Mouse (Mus musculus) testis, adult 10 weeks (tissue): ENCODE measurements around the gene Prss46. TPM values are rescaled to one million over a fixed set of nuclear protein-coding genes. Genes with fewer than 3 reads are reported as not detected.

Source experiments
- polyA plus RNA-seq: library from polyadenylated mRNA; stranded (reverse); fragments of 350-450 nt; fragmentation: Illumina TruSeq; extraction: RNeasy Lipid Tissue Mini Kit (QIAGEN cat#74804); gene quantifications from one replicate; pipeline ENCODE4 v1.2.3, GENCODE M21; 2014; ENCODE audit warnings: low read depth, low replicate concordance

Gene Prss46
- 21.8 TPM for polyA plus RNA-seq

DNA sequence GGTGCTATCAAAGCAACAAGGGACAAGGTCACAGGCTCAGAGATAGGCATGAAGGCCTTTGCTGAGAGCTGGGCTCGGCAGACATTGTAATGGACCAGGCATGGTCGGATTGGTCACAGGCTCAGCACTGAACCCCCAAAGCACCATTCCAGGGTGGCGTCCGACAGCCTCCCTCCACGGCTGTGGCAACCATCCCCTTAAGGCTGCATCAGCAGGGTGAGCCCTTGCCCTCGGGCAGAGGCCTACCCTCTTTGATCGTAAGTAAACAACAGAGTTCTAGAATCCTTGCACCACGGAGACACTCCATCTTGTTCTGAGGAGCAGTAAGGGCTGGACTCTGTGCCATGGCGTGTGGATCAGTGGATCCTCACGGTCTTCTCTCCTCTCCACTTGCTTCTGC, at the start of gene Prss46:
Gene Prss46 (plus strand): TSS at position 301 of the 400 bp plus-strand sequence.

GRCm38 (mm10) chr9:110797866-110798265, 46.4 kb upstream of the Prss46 start, which contains the start of gene Prss42:
Gene Prss42 (plus strand): TSS chr9:110798166.

GRCm38 (mm10) chr9:110813789-110814188, 30.5 kb upstream of the Prss46 start, which contains the start of gene Prss44:
Gene Prss44 (plus strand): TSS chr9:110813994.

GRCm38 (mm10) chr9:110826390-110826789, 17.9 kb upstream of the Prss46 start, which contains the start of gene Prss43:
Gene Prss43 (plus strand): TSS chr9:110826690.

DNA sequence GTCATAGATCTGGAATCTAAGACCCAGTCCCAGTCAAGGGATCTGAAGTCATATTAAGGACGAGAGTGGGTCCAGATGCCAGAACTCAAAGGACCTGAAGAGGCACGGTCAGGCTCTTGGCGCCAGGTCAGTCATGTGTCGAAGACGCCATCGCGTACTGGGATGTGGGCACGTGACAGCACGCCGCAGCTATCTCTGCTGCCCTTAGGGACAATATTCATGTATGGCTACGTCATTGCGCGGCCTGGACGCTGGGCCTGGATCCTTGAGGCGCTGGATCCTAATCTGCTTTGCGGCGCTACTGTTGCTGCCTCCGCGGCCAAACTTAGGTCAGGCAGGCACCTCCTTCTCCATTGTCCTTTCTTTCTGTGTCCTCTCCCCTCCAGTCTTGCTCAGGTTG, 9.9 kb upstream of the Prss46 start, which contains the start of gene Prss45:
Gene Prss45 (plus strand): TSS at position 178 of the 400 bp plus-strand sequence.

GRCm38 (mm10) chr9:110857781-110858472, 13.6 kb downstream of the Prss46 start, which contains the start of gene Prss50:
Gene Prss50 (plus strand): TSS chr9:110857967.

GRCm38 (mm10) chr9:110879191-110879920, 35.0 kb downstream of the Prss46 start, which contains the start of gene Als2cl:
Gene Als2cl (plus strand): TSS chr9:110879870.

GRCm38 (mm10) chr9:110879998-110880561, 35.8 kb downstream of the Prss46 start, which contains the start of gene Tmie:
Gene Tmie (minus strand): TSS chr9:110880113.

Other genes starting within 250 kb of the Prss46 start
- 2.3 TPM for gene Nradd, start 220.1 kb upstream of the Prss46 start, polyA plus RNA-seq
- gene Nbeal2, start 190.3 kb upstream of the Prss46 start, polyA plus RNA-seq: 0.21 TPM
- gene Ccdc12, start 188.0 kb upstream of the Prss46 start, polyA plus RNA-seq: 1.4 TPM
- not detected for gene Myl3, start 102.6 kb upstream of the Prss46 start, polyA plus RNA-seq
- 0.11 TPM for gene Pth1r, start 97.4 kb upstream of the Prss46 start, polyA plus RNA-seq
- gene Prss42, start 46.3 kb upstream of the Prss46 start, polyA plus RNA-seq: 31.9 TPM
- gene Prss44, start 30.5 kb upstream of the Prss46 start, polyA plus RNA-seq: 11.8 TPM
- gene Prss43, start 17.8 kb upstream of the Prss46 start, polyA plus RNA-seq: 7.0 TPM
- 6.0 TPM for gene Prss45, start 9.9 kb upstream of the Prss46 start, polyA plus RNA-seq
- 5.6 TPM for gene Prss50, start 13.5 kb downstream of the Prss46 start, polyA plus RNA-seq
- gene Als2cl, start 35.4 kb downstream of the Prss46 start, polyA plus RNA-seq: 0.70 TPM
- 1.7 TPM for gene Tmie, start 35.6 kb downstream of the Prss46 start, polyA plus RNA-seq
- gene Fam240a, start 72.4 kb downstream of the Prss46 start, polyA plus RNA-seq: not detected
- 0.41 TPM for gene Tdgf1, start 101.7 kb downstream of the Prss46 start, polyA plus RNA-seq
- gene Lrrc2, start 107.0 kb downstream of the Prss46 start, polyA plus RNA-seq: 0.94 TPM
- 0.31 TPM for gene Rtp3, start 146.1 kb downstream of the Prss46 start, polyA plus RNA-seq
- gene Ltf, start 174.8 kb downstream of the Prss46 start, polyA plus RNA-seq: 0.38 TPM
- gene Ccrl2, start 213.0 kb downstream of the Prss46 start, polyA plus RNA-seq: 0.22 TPM